Mouse (Mus musculus) megakaryocyte progenitor cell, adult 5-6 weeks (primary cell): ENCODE measurements around the gene Nufip1. TPM values are rescaled to one million over a fixed set of nuclear protein-coding genes. Genes with fewer than 3 reads are reported as not detected.
A peak's percentile ranks its signal among the peaks of the same experiment; 100 is the strongest.

Experiments used
- ATAC-seq: replicated peaks from 2 replicates; pipeline ENCODE4 v1.8.0; 2016; ENCODE audit warnings: mild to moderate bottlenecking, moderate TSS enrichment, inconsistent platforms; ENCODE audit not compliant: poor library complexity
- total RNA-seq, 2 experiments: library from RNA; stranded (forward) in 1 of 2; stranded (reverse) in 1 of 2; fragments of 157-497, 149-512 nt in 1 of 2; fragments of 200-1000 nt in 1 of 2; gene quantifications; 2 replicates each; pipeline versions ENCODE4 v1.2.3 to v1.2.4; 2015 to 2017

Gene Nufip1
- total RNA-seq, 2 experiments from 2014 or later, result 23.1 to 23.5 TPM

- no peak for ATAC-seq
Observed at GRCm38 (mm10) chr14:76177230-76177629, 66.5 kb downstream of the Nufip1 start.

GRCm38 (mm10) chr14:76178447-76178846 is 67.8 kb downstream of the Nufip1 start:
- no peak for ATAC-seq

- ATAC-seq, result peak; percentile 90
Observed at GRCm38 (mm10) chr14:76179343-76179742, 68.7 kb downstream of the Nufip1 start.

GRCm38 (mm10) chr14:76185358-76185757 is 74.7 kb downstream of the Nufip1 start:
- ATAC-seq, result no peak

GRCm38 (mm10) chr14:76186299-76186698 is 75.6 kb downstream of the Nufip1 start:
- ATAC-seq, result no peak

Other genes with a start within 250 kb of the Nufip1 start
- gene Kctd4, start 155.9 kb upstream of the Nufip1 start, total RNA-seq (2015), result not detected in 2 replicates
- gene Kctd4, start 155.9 kb upstream of the Nufip1 start, total RNA-seq (2017), result 0.24 TPM in 1 of 2 replicates, not detected in the other
- 66.1 and 71.3 TPM in 2 replicates for gene Gtf2f2, start 100.0 kb upstream of the Nufip1 start, total RNA-seq (2015)
- 76.0 and 91.5 TPM in 2 replicates for gene Gtf2f2, start 100.0 kb upstream of the Nufip1 start, total RNA-seq (2017)
- gene Gpalpp1, start 131 bp upstream of the Nufip1 start, total RNA-seq (2015), result 18.4 and 21.6 TPM in 2 replicates
- gene Gpalpp1, start 131 bp upstream of the Nufip1 start, total RNA-seq (2017), result 36.7 and 37.2 TPM in 2 replicates